8 mouse cellular contexts compared by ENCODE assay signal in genomic region chr8:110901839-110902578, GRCm38 (mm10). TPM values are rescaled to one million over a fixed set of nuclear protein-coding genes. Genes with fewer than 3 reads are reported as not detected.
A peak's percentile ranks its signal among the peaks of the same experiment; 100 is the strongest.
DNase-seq lines count a peak whose midpoint lies in the region; TF ChIP-seq lines count a peak whose summit lies in the region.

Fuk (minus strand) TSS chr8:110902488.

- H3K36me3 ChIP-seq in megakaryocyte, embryonic 14.5 days (replicated peaks; ENCODE audit: low read length) = peaks cover 31% of the 10 kb centered on the region

- no peaks in the 10 kb centered on the region for H3K9me3 ChIP-seq in megakaryocyte, embryonic 14.5 days

- peak; percentile 74 for TF ChIP-seq POLR2A in cortical plate, adult 2 months (IDR thresholded peaks at IDR 0.05; ENCODE audit: extremely low read depth, insufficient read depth, low read length)

- no peak for TF ChIP-seq CTCF in cortical plate, adult 2 months (IDR thresholded peaks at IDR 0.05; ENCODE audit: extremely low read depth, insufficient read depth, low read length)

- peak within 1 kb of the TSS; percentile 99 for H3K4me3 ChIP-seq in cortical plate, adult 2 months (ENCODE audit: insufficient read depth, low read length)
- H3K4me3 ChIP-seq in megakaryocyte, embryonic 14.5 days (replicated peaks) = peak within 1 kb of the TSS; percentile 94

- H3K27me3 ChIP-seq in megakaryocyte, embryonic 14.5 days (replicated peaks) = peaks cover 9% of the 10 kb centered on the region

- no peak within 1 kb of the TSS for H3K27ac ChIP-seq in cortical plate, adult 2 months (ENCODE audit: insufficient read depth, low read length)

- peak; percentile 85 to 93 for DNase-seq in adrenal gland, adult (ENCODE audit: inconsistent age in 2 of 2, low spot score in 1 of 2)
- DNase-seq in gastrocnemius, postnatal 10 days = peak; percentile 80
- peak; percentile 84 for DNase-seq in induced T-regulatory cell, adult 2 months (ENCODE audit: low read depth)
- DNase-seq in left cerebral cortex, adult 8-10 months (ENCODE audit: low spot score in 2 of 2) = peak; percentile 68 to 77
- peak; percentile 90 for DNase-seq in right cerebral cortex, postnatal 10 days (ENCODE audit: low spot score in 2 of 2)
- peak; percentile 77 to 81 for DNase-seq in urinary bladder, postnatal 36 days (ENCODE audit: low spot score in 2 of 2)

- H3K4me1 ChIP-seq in cortical plate, adult 2 months (ENCODE audit: control insufficient read depth, insufficient read depth, low read length) = no peaks in the 10 kb centered on the region
- peaks cover 28% of the 10 kb centered on the region for H3K4me1 ChIP-seq in megakaryocyte, embryonic 14.5 days

RNA-seq across cellular contexts. Expression of gene Fuk, which starts in this region (rescaled TPM):
- polyA plus RNA-seq in cortical plate, adult 2 months (2012; rRNA removed) = 18.0 and 18.2 TPM in 2 replicates
- 1 to 10 TPM; 4.1 to 5.0 TPM for total RNA-seq in gastrocnemius, postnatal 10 days (2021)
- 10 to 100 TPM; 16.7 to 20.2 (median 19.4) TPM for total RNA-seq in left cerebral cortex, adult 8-10 months (2022)
- 1.6 and 3.3 TPM in 2 replicates for polyA plus RNA-seq in megakaryocyte, embryonic 14.5 days (2012; ENCODE audit: insufficient read depth, low replicate concordance)
